Mouse (Mus musculus) thymus, adult 2 months (tissue): ENCODE results near the gene Serpinb11. TPM values are rescaled to one million over a fixed set of nuclear protein-coding genes. Genes with fewer than 3 reads are reported as not detected.

ENCODE experiments used
- DNase-seq: peaks from one replicate; pipeline ENCODE4 v3.0.0; 2021
- H3K27ac ChIP-seq: fragments of 200-500 bp; 2 replicates; pipeline ENCODE4 v1.5.1; 2012; ENCODE audit warnings: low read length, control low read depth; ENCODE audit not compliant: control insufficient read depth, insufficient read depth
- H3K27me3 ChIP-seq: fragments of 200-500 bp; 2 replicates; pipeline ENCODE4 v1.6.1; 2012; ENCODE audit warnings: mild to moderate bottlenecking, low read length, moderate library complexity, mixed read lengths; ENCODE audit not compliant: control insufficient read depth, insufficient read depth
- H3K36me3 ChIP-seq: fragments of 200-500 bp; 2 replicates; pipeline ENCODE4 v1.6.1; 2012; ENCODE audit warnings: mild to moderate bottlenecking, low read length, moderate library complexity; ENCODE audit not compliant: control insufficient read depth, insufficient read depth
- H3K4me1 ChIP-seq: fragments of 200-500 bp; replicated peaks from 2 replicates; pipeline ENCODE4 v1.6.1; 2012; ENCODE audit warnings: low read length; ENCODE audit not compliant: control insufficient read depth, insufficient read depth
- H3K4me3 ChIP-seq: fragments of 200-500 bp; 2 replicates; pipeline ENCODE4 v1.5.1; 2012; ENCODE audit warnings: mild to moderate bottlenecking, low read length, control low read depth, moderate library complexity; ENCODE audit not compliant: control insufficient read depth, insufficient read depth
- CTCF ChIP-seq: fragments of 200-500 bp; IDR thresholded peaks from 2 replicates; pipeline ENCODE4 v1.5.1; 2012; ENCODE audit warnings: mild to moderate bottlenecking, control low read depth, low read length, moderate library complexity, borderline replicate concordance; ENCODE audit not compliant: control insufficient read depth, poor library complexity, insufficient read depth; ENCODE audit errors: extremely low read depth
- POLR2A ChIP-seq: fragments of 200-500 bp; IDR thresholded peaks from 2 replicates; pipeline ENCODE4 v1.6.1; 2012; ENCODE audit warnings: mild to moderate bottlenecking, low read length, control low read depth, moderate library complexity; ENCODE audit not compliant: control insufficient read depth, poor library complexity, insufficient read depth; ENCODE audit errors: extremely low read depth
- WGBS: fragments of 180-500 bp; shearing (Covaris S2); methylation state at CpG from one replicate; pipeline ENCODE4 v1.1.7; 2018; 5-methylcytosine and 5-hydroxymethylcytosine counted together
- polyA plus RNA-seq: library from polyadenylated mRNA; depleted of rRNA; stranded (reverse); fragments of >200 nt; gene quantifications from 2 replicates; pipeline ENCODE4 v1.2.3, GENCODE M21; 2012

Gene Serpinb11
- polyA plus RNA-seq, 1 experiment = 0.40 TPM

DNA sequence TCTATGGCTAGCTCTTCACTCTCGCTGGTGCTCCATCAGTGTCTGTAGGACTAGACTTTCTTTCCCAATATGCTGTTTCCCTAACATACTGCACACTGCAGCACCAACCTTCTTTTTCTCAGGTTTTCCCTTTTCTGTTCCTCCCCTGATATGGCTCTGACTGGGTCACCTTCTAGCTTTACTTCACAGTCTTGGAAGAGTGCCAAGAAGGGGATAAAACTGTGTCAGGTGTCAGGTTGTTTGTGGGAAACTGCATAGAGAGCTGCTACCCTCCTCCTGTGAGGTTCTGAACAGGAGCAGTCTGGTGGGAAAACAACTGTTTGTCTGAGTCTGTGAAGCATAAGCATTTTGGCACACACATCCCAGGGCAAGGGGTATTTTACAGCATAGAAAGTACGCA is 7.9 kb downstream of the Serpinb11 start:
- no peaks in the 10 kb centered on the region for H3K27me3 ChIP-seq
- no peaks in the 10 kb centered on the region for H3K4me1 ChIP-seq
- H3K4me3 ChIP-seq = no peak overlapping the region
- WGBS = 79% methylated on average over 2 of the region's 2 CpGs
- no peak overlapping the region for H3K27ac ChIP-seq
- no peaks in the 10 kb centered on the region for H3K36me3 ChIP-seq
- no peak for DNase-seq
- no peak for TF ChIP-seq POLR2A
- TF ChIP-seq CTCF = no peak

DNA sequence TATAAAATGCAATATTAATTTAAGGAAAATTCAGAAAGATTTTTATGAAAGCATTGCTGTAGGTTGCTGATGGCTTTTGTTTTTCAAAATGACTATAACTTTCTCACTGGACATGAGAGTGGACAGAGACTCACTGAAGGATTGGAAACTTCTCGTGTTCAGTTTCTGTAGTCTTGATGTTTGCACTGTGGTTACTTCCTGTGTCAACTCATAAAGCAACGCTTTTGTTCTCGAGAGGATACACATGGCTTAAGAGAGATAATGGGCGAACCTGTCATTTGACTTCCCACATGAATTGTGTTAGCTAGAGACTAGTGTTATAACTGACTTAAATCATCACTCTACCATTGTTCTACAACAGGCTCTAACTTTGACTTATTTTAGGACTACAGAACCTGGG is 16.0 kb downstream of the Serpinb11 start:
- TF ChIP-seq CTCF = no peak
- no peak for TF ChIP-seq POLR2A
- no peaks in the 10 kb centered on the region for H3K36me3 ChIP-seq
- no peaks in the 10 kb centered on the region for H3K27me3 ChIP-seq
- H3K27ac ChIP-seq = no peak overlapping the region
- no peak for DNase-seq
- 19% methylated on average over 4 of the region's 4 CpGs for WGBS
- no peak overlapping the region for H3K4me3 ChIP-seq
- no peaks in the 10 kb centered on the region for H3K4me1 ChIP-seq

DNA sequence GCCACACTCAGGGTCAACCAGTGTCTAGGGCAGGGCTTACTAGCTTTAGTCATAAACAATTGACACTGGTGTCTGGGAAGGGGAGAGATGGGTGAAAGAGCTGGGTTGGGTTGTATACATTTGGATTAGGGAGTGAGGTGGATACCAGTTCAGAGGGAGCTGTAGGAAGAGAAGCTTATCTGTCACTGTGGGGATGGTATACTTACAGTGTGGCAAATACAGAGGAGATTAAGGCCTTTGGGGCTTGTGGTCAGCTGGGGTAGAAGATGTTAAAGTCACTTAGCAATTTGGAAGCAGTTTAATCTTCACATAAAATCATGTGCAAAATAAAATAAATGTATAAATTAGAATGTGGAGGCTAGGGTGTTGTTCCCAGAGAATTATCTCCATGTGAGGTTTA is 17.4 kb downstream of the Serpinb11 start:
- no peaks in the 10 kb centered on the region for H3K27me3 ChIP-seq
- H3K27ac ChIP-seq = no peak overlapping the region
- H3K4me1 ChIP-seq = no peaks in the 10 kb centered on the region
- H3K4me3 ChIP-seq = no peak overlapping the region
- no peaks in the 10 kb centered on the region for H3K36me3 ChIP-seq
- DNase-seq = no peak
- no peak for TF ChIP-seq POLR2A
- TF ChIP-seq CTCF = no peak

DNA sequence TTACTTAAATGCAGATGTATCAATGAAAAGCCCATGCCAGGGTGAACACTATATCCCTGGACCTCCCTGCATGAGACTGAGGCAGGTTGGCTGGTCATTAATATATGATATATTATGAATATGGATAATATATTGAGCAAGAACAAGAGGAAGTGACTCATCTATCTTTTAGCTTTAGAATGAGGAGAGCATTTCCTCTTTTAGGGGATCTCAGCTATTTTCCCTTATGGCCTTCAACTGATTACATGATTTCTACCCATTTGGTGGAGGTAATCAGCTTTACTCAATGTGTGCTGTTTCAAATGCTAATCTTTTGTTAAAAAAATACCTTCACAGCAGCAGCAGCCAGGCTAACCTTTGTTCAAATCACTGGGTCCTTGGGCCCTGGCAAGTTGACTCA is 20.5 kb downstream of the Serpinb11 start:
- TF ChIP-seq CTCF (no peak), POLR2A (no peak)
- DNase-seq = no peak
- no peaks in the 10 kb centered on the region for H3K4me1 ChIP-seq
- H3K36me3 ChIP-seq = no peaks in the 10 kb centered on the region
- H3K27ac ChIP-seq = no peak overlapping the region
- H3K27me3 ChIP-seq = no peaks in the 10 kb centered on the region
- no peak overlapping the region for H3K4me3 ChIP-seq

DNA sequence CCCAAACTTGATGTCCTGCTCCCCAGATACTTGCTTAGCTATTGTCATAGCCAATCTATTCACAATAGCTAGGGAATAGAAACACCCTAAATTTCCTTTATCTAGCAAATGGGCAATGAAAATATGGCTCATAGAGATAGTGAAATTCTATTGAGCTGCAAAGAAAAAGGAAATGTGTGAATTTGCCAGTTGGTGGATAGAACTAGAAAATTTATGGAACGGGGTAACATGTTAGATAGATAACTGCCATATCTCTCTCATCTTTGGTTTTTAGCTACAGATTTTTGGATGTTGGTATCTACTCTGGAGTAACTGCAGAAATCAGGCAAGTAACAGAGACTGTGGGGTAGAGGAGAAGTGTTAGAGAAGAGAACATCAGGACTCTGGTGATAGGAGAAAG is 21.4 kb downstream of the Serpinb11 start:
- TF ChIP-seq CTCF (no peak), POLR2A (no peak)
- Histone ChIP-seq H3K4me1 (no peaks in the 10 kb centered on the region), H3K27ac (no peak overlapping the region), H3K27me3 (no peaks in the 10 kb centered on the region), H3K36me3 (no peaks in the 10 kb centered on the region), H3K4me3 (no peak overlapping the region)
- no peak for DNase-seq
- WGBS = 100% methylated on average over 1 of the region's 1 CpGs

DNA sequence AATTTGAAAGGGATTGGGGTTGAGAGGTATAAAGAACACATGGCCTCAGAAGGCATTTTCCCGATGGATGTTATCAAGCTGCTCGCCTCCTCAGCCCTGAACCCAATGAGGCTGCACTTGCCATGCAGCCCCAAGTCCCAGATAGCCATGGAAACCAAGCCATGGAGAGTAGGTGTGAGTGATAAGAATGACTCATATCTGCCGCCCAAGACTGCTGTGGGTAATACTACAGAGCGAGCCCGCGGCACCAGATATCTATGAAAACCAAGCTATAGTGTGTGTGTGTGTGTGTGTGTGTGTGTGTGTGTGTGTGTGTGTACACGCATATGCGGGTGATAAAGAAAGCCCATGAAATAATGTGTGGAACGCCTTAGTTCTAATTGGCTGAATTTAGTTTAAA is 23.5 kb downstream of the Serpinb11 start:
- no peak overlapping the region for H3K4me3 ChIP-seq
- H3K27ac ChIP-seq = no peak overlapping the region
- no peaks in the 10 kb centered on the region for H3K27me3 ChIP-seq
- H3K4me1 ChIP-seq = no peaks in the 10 kb centered on the region
- WGBS = 95% methylated on average over 9 of the region's 9 CpGs
- TF ChIP-seq CTCF (no peak), POLR2A (no peak)
- DNase-seq = no peak
- H3K36me3 ChIP-seq = no peaks in the 10 kb centered on the region

DNA sequence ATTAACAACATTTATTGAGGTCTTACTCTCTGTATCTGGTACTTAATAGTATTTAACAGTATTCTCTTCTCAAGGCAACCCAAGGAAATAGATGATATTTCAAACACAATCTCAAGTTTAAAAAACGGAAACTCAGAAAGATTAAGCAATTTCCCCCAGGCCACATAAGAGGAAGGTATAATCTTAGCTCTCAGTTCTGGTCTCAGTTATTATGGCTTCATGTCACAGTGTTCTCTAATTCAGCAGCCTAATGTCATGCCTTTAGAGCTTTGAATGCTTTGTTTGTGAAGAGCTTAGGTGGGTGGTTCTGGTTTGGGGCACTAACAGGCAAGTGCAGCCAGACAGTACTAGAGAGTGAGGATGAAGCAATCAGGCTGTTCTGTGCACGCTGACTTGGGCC is 28.8 kb downstream of the Serpinb11 start:
- Histone ChIP-seq H3K4me1 (no peaks in the 10 kb centered on the region), H3K4me3 (no peak overlapping the region), H3K36me3 (no peaks in the 10 kb centered on the region), H3K27me3 (no peaks in the 10 kb centered on the region), H3K27ac (no peak overlapping the region)
- TF ChIP-seq POLR2A (no peak), CTCF (no peak)
- no peak for DNase-seq
- WGBS = 49% methylated on average over 2 of the region's 2 CpGs
